Mouse (Mus musculus) forebrain, embryonic 10.5 days (tissue): Measurements from ENCODE around the gene Aldoart2. TPM values are rescaled to one million over a fixed set of nuclear protein-coding genes. Genes with fewer than 3 reads are reported as not detected.
A peak's percentile ranks its signal among the peaks of the same experiment; 100 is the strongest.
"Not testable (repeated sequence)": the region's sequence is repeated elsewhere in the genome, so short reads cannot be mapped to it uniquely, and the experiment has no call there.

Source experiments
- DNase-seq: peaks from one replicate; pipeline ENCODE4 v3.0.0-alpha.2; 2017; ENCODE audit warnings: low spot score; ENCODE audit errors: extremely low spot score
- H3K27ac ChIP-seq: fragments of 300-500 bp; sonication (generic); 2 replicates; pipeline ENCODE4 v1.5.1; 2016; ENCODE audit warnings: mild to moderate bottlenecking
- H3K27me3 ChIP-seq: fragments of 300-500 bp; sonication (generic); 2 replicates; pipeline ENCODE4 v1.6.1; 2016; ENCODE audit warnings: mild to moderate bottlenecking; ENCODE audit not compliant: poor library complexity, severe bottlenecking
- H3K36me3 ChIP-seq: fragments of 300-500 bp; sonication (generic); replicated peaks from 2 replicates; pipeline ENCODE4 v1.6.1; 2016; ENCODE audit warnings: mild to moderate bottlenecking, moderate library complexity
- H3K4me1 ChIP-seq: fragments of 300-500 bp; sonication (generic); 2 replicates; pipeline ENCODE4 v1.6.1; 2016
- H3K4me3 ChIP-seq: fragments of 300-500 bp; sonication (generic); 2 replicates; pipeline ENCODE4 v1.5.1; 2016; ENCODE audit warnings: mild to moderate bottlenecking, moderate library complexity
- H3K9me3 ChIP-seq: fragments of 300-500 bp; sonication (generic); 2 replicates; pipeline ENCODE4 v1.6.1; 2016; ENCODE audit warnings: mild to moderate bottlenecking, moderate library complexity
- WGBS: fragments of 180-500 bp; shearing (Covaris S2); methylation state at CpG from one replicate; pipeline ENCODE4 v1.1.7; 2016; 5-methylcytosine and 5-hydroxymethylcytosine counted together
- polyA plus RNA-seq: library from polyadenylated mRNA; unstranded; fragments of >200 nt; fragmentation: Nextera tagmentation; extraction: Ambion mirVana; gene quantifications from 2 replicates; pipeline ENCODE4 v1.2.1, GENCODE M21; 2016

The Aldoart2 gene
- polyA plus RNA-seq: not detected in 2 replicates

GRCm38 (mm10) chr12:55565206-55565605 is at the start of gene Aldoart2:
Gene Aldoart2 (plus strand): TSS chr12:55565239.
- no peaks in the 10 kb centered on the region for H3K27me3 ChIP-seq
- no peak within 1 kb of the TSS for H3K4me3 ChIP-seq
- no peaks in the 10 kb centered on the region for H3K36me3 ChIP-seq
- H3K27ac ChIP-seq: no peak within 1 kb of the TSS
- peaks cover 7% of the 10 kb centered on the region for H3K4me1 ChIP-seq
- WGBS: 97% methylated on average over 19 of the region's 19 CpGs
- no peak for DNase-seq
- no peaks in the 10 kb centered on the region for H3K9me3 ChIP-seq

- Histone ChIP-seq H3K36me3 (no peaks in the 10 kb centered on the region), H3K4me1 (peaks cover 8% of the 10 kb centered on the region; the same call in 1 of the 2 replicates), H3K9me3 (no peaks in the 10 kb centered on the region), H3K4me3 (no peak overlapping the region), H3K27me3 (no peaks in the 10 kb centered on the region), H3K27ac (no peak overlapping the region)
- WGBS: 50% methylated on average over 15 of the region's 15 CpGs
- peak; percentile 70 for DNase-seq
Observed at GRCm38 (mm10) chr12:55518061-55518738, 46.8 kb upstream of the Aldoart2 start.

DNA sequence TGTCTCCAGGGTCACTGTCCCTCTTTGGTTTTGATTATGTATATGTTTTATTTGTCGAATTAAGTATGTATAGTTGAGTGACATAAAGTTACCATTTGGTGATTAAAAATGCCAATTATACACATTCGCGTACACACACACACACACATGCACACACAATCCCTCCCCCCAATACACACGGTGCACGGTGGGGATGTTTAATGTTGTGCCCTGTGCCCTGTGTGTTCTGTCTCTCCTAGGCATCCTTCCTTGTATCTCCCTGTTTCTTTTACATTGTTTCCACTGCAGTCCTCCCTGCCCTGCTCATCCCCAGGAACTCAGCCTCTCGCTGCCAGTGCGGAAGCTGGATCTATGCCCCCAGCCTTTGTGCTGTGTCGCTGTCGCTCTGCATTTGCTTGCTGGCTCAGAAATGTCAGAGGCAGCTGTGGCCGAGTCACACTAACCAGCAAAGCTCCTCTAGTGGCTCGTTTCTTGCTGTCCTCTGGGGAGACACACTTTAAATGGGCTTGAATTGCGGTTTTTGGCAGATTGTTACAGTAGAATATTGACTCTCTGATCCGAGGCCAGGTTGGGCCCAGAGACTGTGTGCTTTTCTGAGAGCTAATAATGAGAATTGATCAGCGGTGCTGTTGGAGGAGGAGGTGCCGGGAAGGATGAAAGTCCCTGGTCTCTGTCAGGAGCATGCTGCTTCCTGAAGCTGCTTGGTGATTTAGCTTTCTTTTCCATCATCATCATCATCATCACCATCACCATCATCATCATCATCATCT is 37.9 kb upstream of the Aldoart2 start:
- H3K27me3 ChIP-seq: no peaks in the 10 kb centered on the region
- no peak overlapping the region for H3K27ac ChIP-seq
- H3K4me3 ChIP-seq: no peak overlapping the region
- H3K4me1 ChIP-seq: no peaks in the 10 kb centered on the region
- no peaks in the 10 kb centered on the region for H3K36me3 ChIP-seq
- no peaks in the 10 kb centered on the region for H3K9me3 ChIP-seq
- 68% methylated on average over 15 of the region's 15 CpGs for WGBS
- no peak for DNase-seq

DNA sequence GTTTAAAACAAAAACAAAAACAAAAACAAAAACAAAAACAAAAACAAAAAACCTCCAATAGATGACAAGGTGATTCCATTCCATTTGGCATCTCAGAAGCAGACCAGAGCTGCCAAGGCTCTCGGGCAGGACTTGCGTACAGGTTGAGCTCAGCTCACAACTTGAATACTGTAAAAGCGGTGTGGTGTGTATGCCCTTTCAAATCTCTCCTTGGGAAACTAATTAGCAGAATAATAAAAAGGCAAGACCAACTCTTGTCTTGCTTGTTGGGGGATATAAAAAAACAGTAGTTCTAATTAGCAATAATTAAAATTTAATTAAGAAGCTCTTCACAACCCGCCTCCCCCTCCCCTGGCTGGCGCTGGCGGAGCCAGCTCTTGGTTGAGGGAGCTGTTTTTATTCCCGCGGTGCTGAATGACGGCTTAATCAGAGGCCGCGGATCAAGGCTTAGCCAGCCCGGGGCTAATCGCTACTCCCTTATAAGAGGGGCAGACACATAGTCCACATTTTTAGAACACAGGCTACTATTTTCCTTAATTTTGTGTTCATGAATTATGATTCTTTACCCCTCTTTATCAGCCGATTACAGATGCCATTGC is 28.4 kb upstream of the Aldoart2 start:
- H3K36me3 ChIP-seq: no peaks in the 10 kb centered on the region
- H3K27ac ChIP-seq: no peak overlapping the region
- peaks cover 32% of the 10 kb centered on the region for H3K4me1 ChIP-seq
- peaks cover 39% of the 10 kb centered on the region for H3K27me3 ChIP-seq
- H3K9me3 ChIP-seq: no peaks in the 10 kb centered on the region
- H3K4me3 ChIP-seq: no peak overlapping the region
- peak; percentile 49 for DNase-seq
- WGBS: 6% methylated on average over 14 of the region's 14 CpGs

DNA sequence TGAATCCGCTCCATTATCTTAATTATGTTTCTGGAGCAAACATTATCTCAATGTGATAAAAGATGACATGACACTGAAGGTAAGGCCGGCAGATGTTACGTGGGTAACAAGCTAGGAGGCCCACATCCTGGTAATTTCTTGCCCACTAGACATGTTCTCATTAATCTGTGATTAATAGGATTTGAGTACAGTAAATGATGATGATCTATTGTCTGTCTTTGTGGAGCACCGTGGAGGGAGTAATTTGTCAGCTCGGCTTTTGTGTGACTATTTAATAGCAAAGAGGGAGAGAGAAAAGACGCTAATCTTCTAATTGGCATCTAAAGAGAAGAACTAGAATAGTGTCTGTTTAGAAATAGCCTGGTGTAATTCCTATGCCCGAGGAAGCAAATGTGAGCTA is 27.3 kb upstream of the Aldoart2 start:
- Histone ChIP-seq H3K36me3 (no peaks in the 10 kb centered on the region), H3K4me3 (no peak overlapping the region), H3K9me3 (no peaks in the 10 kb centered on the region), H3K27me3 (peaks cover 39% of the 10 kb centered on the region), H3K4me1 (peaks cover 32% of the 10 kb centered on the region), H3K27ac (no peak overlapping the region)
- WGBS: 48% methylated on average over 7 of the region's 7 CpGs
- no peak for DNase-seq

DNA sequence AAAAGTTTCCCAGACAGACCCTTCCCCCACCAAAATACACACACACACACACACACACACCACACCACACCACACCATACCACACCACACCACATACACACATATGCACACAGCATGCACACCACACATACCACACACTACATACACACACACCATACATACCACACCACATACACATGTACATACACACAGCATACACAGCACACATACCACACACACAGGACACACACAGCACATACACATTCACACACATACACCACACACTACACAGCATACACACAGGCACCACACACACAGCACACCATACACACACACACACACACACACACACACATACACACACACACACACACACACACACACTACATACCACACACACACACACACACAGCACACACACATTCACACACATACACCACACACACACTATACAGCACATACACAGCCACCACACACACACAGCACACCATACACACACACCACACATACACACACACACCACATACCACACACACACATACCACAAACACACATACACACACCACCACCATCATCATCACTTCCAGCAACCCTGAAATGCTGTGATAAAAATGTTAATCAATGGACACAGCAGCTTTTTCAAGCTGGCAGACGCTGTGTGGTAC is 26.6 kb upstream of the Aldoart2 start:
- no peak overlapping the region for H3K27ac ChIP-seq
- peaks cover 32% of the 10 kb centered on the region for H3K4me1 ChIP-seq
- WGBS: 81% methylated on average over 1 of the region's 1 CpGs
- peaks cover 39% of the 10 kb centered on the region for H3K27me3 ChIP-seq
- H3K4me3 ChIP-seq: no peak overlapping the region
- DNase-seq: no peak
- H3K36me3 ChIP-seq: no peaks in the 10 kb centered on the region
- H3K9me3 ChIP-seq: no peaks in the 10 kb centered on the region

GRCm38 (mm10) chr12:55539157-55539556 is 25.9 kb upstream of the Aldoart2 start:
- DNase-seq: no peak
- H3K27ac ChIP-seq: no peak overlapping the region
- peaks cover 32% of the 10 kb centered on the region for H3K4me1 ChIP-seq
- no peaks in the 10 kb centered on the region for H3K9me3 ChIP-seq
- WGBS: 46% methylated on average over 8 of the region's 8 CpGs
- no peak overlapping the region for H3K4me3 ChIP-seq
- no peaks in the 10 kb centered on the region for H3K36me3 ChIP-seq
- peaks cover 38% of the 10 kb centered on the region for H3K27me3 ChIP-seq

DNA sequence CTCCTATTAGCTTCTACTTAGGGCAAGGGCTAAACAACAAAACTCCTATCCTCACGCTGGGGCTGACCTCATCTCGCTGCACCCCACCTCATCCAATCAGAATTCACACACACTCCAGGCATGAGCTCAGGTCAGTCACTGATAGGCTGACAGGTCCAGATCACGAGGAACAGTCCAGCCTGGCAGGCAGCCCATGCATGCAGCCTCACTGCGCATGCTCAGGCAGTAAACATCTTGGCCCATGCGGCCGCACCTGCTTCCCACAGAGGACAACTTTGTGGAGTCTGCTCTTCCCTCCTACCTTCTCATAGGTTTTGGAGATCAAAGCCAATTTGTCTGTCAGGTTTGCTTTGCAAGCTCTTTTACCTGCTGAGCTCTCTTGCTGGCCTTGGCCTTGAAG is 10.1 kb upstream of the Aldoart2 start:
- DNase-seq, H3K36me3 ChIP-seq, H3K27ac ChIP-seq, H3K9me3 ChIP-seq, H3K4me3 ChIP-seq, H3K4me1 ChIP-seq, H3K27me3 ChIP-seq: not testable (repeated sequence)
- WGBS: 87% methylated on average over 6 of the region's 6 CpGs

- Histone ChIP-seq H3K4me3 (no peak overlapping the region), H3K4me1 (peaks cover 11% of the 10 kb centered on the region), H3K27me3 (no peaks in the 10 kb centered on the region), H3K9me3 (no peaks in the 10 kb centered on the region), H3K27ac (no peak overlapping the region), H3K36me3 (no peaks in the 10 kb centered on the region)
- no peak for DNase-seq
- 74% methylated on average over 6 of the region's 6 CpGs for WGBS
Observed at GRCm38 (mm10) chr12:55557866-55558265, 7.2 kb upstream of the Aldoart2 start.

DNA sequence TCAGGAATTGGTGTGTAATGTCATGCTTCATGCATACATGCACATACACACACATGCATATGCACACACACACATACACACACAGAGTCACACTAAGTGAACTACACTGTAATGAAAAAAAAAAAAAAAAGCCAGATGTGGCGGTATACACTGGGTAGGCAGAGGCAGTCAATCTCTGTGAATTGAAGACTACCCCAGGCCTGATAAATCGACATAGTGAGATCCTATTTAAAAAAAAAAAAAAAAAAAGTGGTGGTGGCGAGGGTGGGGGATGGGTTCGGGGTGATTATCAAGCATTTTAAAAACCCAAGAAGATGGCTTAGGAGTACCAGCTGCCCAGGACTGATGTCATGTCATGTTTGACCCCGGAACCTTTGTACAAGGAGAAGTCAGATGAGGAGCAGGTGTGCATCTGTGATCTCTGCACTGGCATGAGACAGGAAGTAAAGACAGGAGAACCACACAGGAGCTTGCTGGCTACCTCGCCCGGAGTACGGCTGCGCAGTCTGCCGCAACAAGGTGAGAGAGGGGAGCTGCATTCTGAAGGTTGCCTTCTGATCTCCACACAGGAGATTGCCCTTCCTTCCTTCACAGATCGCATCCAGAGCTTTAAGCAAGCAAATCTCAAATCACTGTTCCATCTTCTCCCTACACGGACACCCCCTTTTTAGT is 5.7 kb upstream of the Aldoart2 start:
- Histone ChIP-seq H3K4me1 (peaks cover 11% of the 10 kb centered on the region), H3K27ac (no peak overlapping the region), H3K9me3 (no peaks in the 10 kb centered on the region), H3K27me3 (no peaks in the 10 kb centered on the region), H3K36me3 (no peaks in the 10 kb centered on the region), H3K4me3 (no peak overlapping the region)
- 88% methylated on average over 12 of the region's 12 CpGs for WGBS
- DNase-seq: no peak

- Histone ChIP-seq H3K9me3 (no peaks in the 10 kb centered on the region), H3K4me1 (peaks cover 11% of the 10 kb centered on the region), H3K4me3 (peak overlapping the region; percentile 47), H3K27me3 (no peaks in the 10 kb centered on the region), H3K36me3 (no peaks in the 10 kb centered on the region), H3K27ac (peak overlapping the region; percentile 25; the same call in 1 of the 2 replicates)
- WGBS: 10% methylated on average over 19 of the region's 19 CpGs
- DNase-seq: no peak
Observed at GRCm38 (mm10) chr12:55560025-55560690, 4.9 kb upstream of the Aldoart2 start.

GRCm38 (mm10) chr12:55563742-55564141 is 1.3 kb upstream of the Aldoart2 start:
- no peaks in the 10 kb centered on the region for H3K9me3 ChIP-seq
- H3K4me3 ChIP-seq: no peak overlapping the region
- DNase-seq: no peak
- H3K27me3 ChIP-seq: no peaks in the 10 kb centered on the region
- H3K36me3 ChIP-seq: no peaks in the 10 kb centered on the region
- no peak overlapping the region for H3K27ac ChIP-seq
- peaks cover 14% of the 10 kb centered on the region for H3K4me1 ChIP-seq
- WGBS: 95% methylated on average over 3 of the region's 3 CpGs
